Mouse (Mus musculus) kidney, embryonic 14.5 days (tissue): ENCODE results near the gene Ccdc96. TPM values are rescaled to one million over a fixed set of nuclear protein-coding genes. Genes with fewer than 3 reads are reported as not detected.

Source experiments
- ATAC-seq: fragments of 200-750 bp; cut with Nextera tagmentation; 2 replicates; pipeline ENCODE4 v1.8.0; 2017; ENCODE audit warnings: moderate number of reproducible peaks, mild to moderate bottlenecking, moderate TSS enrichment, moderate library complexity; ENCODE audit not compliant: low FRiP score, low TSS enrichment
- H3K27ac ChIP-seq: fragments of 300-500 bp; sonication (generic); 2 replicates; pipeline ENCODE4 v1.5.1; 2014; ENCODE audit warnings: low read depth, mild to moderate bottlenecking, low read length, moderate library complexity, mixed read lengths
- H3K27me3 ChIP-seq: fragments of 300-500 bp; sonication (generic); 2 replicates; pipeline ENCODE4 v1.6.1; 2014; ENCODE audit warnings: mild to moderate bottlenecking, low read length; ENCODE audit not compliant: control insufficient read depth, insufficient read depth
- H3K36me3 ChIP-seq: fragments of 300-500 bp; sonication (generic); 2 replicates; pipeline ENCODE4 v1.6.1; 2014; ENCODE audit warnings: low read length, mixed read lengths; ENCODE audit not compliant: control insufficient read depth, insufficient read depth
- H3K4me1 ChIP-seq: fragments of 300-500 bp; sonication (generic); 2 replicates; pipeline ENCODE4 v1.6.1; 2014; ENCODE audit warnings: low read length, mixed read lengths; ENCODE audit not compliant: control insufficient read depth, insufficient read depth
- H3K4me2 ChIP-seq: fragments of 300-500 bp; sonication (generic); replicated peaks from 2 replicates; pipeline ENCODE4 v1.6.1; 2014; ENCODE audit warnings: low read depth, mild to moderate bottlenecking, low read length
- H3K4me3 ChIP-seq: fragments of 300-500 bp; sonication (generic); 2 replicates; pipeline ENCODE4 v1.5.1; 2014; ENCODE audit warnings: mild to moderate bottlenecking, low read length
- H3K9ac ChIP-seq: fragments of 300-500 bp; sonication (generic); 2 replicates; pipeline ENCODE4 v1.6.1; 2014; ENCODE audit warnings: low read depth, mild to moderate bottlenecking, low read length, moderate library complexity
- H3K9me3 ChIP-seq: fragments of 300-500 bp; sonication (generic); 2 replicates; pipeline ENCODE4 v1.6.1; 2016; ENCODE audit warnings: low read length; ENCODE audit not compliant: control insufficient read depth
- WGBS: fragments of 180-500 bp; shearing (Covaris S2); extraction: QIAGEN DNeasy Blood & Tissue Kit; methylation state at CpG from one replicate; pipeline ENCODE4 v1.1.7; 2014; 5-methylcytosine and 5-hydroxymethylcytosine counted together
- polyA plus RNA-seq: library from polyadenylated mRNA; unstranded; fragments of >200 nt; fragmentation: Nextera tagmentation; extraction: Ambion mirVana; gene quantifications from 2 replicates; pipeline ENCODE4 v1.2.1, GENCODE M21; 2014

The Ccdc96 gene
- polyA plus RNA-seq, 1 experiment from 2014 or later = 0.58 TPM

DNA sequence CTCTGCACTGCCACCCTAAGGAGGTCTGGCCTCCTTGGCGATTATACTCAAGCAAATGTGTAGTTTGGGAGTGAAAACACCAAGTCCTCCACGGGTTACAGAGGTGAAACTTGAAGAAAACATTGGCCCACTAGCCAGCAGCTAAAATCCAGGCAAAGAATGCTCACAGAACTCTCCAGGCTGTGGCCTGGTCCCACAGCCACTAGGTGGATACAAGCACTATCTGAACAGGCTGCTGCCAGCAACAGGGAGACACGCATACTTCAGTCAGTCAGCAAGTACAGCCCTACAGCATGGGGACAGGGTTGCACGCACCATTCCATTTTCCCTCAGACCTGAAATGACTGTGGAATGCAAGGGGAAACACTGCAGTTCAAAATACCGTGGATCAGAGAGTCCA, 41.9 kb downstream of the Ccdc96 start:
- peaks cover 28% of the 10 kb centered on the region for H3K36me3 ChIP-seq
- 77% methylated on average over 5 of the region's 5 CpGs for WGBS
- ATAC-seq = no peak
- H3K27me3 ChIP-seq = no peaks in the 10 kb centered on the region
- H3K9me3 ChIP-seq = no peaks in the 10 kb centered on the region
- H3K9ac ChIP-seq = no peak overlapping the region
- no peak overlapping the region for H3K4me3 ChIP-seq
- H3K4me1 ChIP-seq = peaks cover 19% of the 10 kb centered on the region
- no peak overlapping the region for H3K27ac ChIP-seq
- no peak overlapping the region for H3K4me2 ChIP-seq

DNA sequence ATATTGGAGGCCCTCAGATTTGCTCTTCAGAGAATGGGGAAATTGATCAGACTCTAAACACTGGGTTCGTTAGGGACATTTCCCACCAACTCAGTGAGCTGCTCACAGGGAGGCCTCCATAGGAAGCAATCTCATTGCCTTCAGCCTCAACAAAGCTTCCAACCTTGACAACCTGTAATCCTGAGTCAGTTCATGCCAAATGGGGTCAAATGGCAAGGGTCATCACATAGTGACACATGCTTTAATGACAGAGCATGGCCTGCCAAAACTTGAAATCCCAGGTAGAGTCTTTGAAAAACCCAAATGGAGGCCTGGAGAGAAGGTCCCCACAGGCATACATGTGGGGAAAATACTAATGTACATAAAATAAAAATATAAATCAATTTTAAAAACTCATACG, 42.5 kb downstream of the Ccdc96 start:
- H3K27ac ChIP-seq = no peak overlapping the region
- H3K9ac ChIP-seq = no peak overlapping the region
- no peaks in the 10 kb centered on the region for H3K9me3 ChIP-seq
- no peak for ATAC-seq
- H3K27me3 ChIP-seq = no peaks in the 10 kb centered on the region
- no peak overlapping the region for H3K4me2 ChIP-seq
- H3K36me3 ChIP-seq = peaks cover 22% of the 10 kb centered on the region
- H3K4me3 ChIP-seq = no peak overlapping the region
- peaks cover 23% of the 10 kb centered on the region for H3K4me1 ChIP-seq
- WGBS = 77% methylated on average over 2 of the region's 2 CpGs

DNA sequence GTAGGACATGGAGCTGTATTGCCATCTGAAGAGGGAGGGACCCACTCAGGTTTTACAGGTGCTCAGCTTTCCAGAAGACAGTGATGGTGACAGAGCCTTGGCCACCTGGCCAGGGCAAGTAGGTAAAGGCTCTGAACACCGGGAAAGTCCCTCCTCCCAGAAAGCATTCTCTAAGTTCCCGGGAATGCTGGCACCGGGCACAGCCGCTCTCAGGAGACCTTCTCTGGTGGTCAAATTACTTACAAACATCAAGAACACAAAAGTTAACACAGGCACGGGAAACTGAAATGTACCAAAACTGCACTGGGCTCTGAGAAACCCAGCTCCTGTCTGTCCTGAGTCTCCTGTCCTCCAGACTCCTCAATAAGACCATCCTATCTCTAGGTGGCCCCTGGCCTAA, 45.3 kb downstream of the Ccdc96 start:
- Histone ChIP-seq H3K4me1 (peaks cover 28% of the 10 kb centered on the region), H3K27ac (peak overlapping the region; percentile 53), H3K4me3 (peak overlapping the region; percentile 71), H3K4me2 (peak overlapping the region; percentile 84), H3K9ac (peak overlapping the region; percentile 69), H3K9me3 (no peaks in the 10 kb centered on the region), H3K27me3 (no peaks in the 10 kb centered on the region), H3K36me3 (peaks cover 9% of the 10 kb centered on the region; the same call in 1 of the 2 replicates)
- ATAC-seq = no peak
- 0% methylated on average over 5 of the region's 5 CpGs for WGBS

DNA sequence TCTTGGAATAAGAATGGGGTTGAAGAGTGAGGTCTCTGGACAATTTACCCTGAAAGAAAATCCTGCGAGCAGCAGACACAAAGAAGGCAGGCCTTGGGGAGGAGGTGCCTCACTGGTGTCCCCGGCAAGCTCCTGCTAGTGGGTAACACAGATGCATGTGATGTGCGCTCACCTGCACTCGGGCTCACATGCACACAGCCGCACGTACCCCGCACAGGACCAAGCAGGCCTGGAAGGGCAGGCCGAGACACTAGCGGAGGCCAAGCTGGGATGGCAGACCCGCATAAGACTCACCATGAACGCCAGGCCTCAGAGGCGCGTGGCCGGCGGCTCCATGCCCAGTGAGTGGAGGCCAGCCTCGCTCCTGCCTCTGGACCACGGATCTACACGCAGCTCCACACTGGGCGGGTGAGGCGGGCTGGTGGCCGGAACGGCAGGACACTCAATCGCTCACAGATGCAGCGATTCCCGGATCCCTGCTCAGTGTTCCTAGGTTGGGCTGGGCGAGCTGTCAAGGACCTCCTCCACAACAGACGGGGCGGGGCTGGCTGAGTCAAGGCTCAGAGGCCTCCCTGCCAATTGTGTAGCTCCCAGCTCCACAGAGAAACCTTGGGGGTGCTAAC, 45.9 kb downstream of the Ccdc96 start:
- H3K27ac ChIP-seq = peak overlapping the region; percentile 53
- WGBS = under 1% methylated on average over 28 of the region's 28 CpGs
- no peaks in the 10 kb centered on the region for H3K27me3 ChIP-seq
- H3K4me2 ChIP-seq = peak overlapping the region; percentile 84
- peaks cover 9% of the 10 kb centered on the region; the same call in 1 of the 2 replicates for H3K36me3 ChIP-seq
- H3K4me1 ChIP-seq = peaks cover 28% of the 10 kb centered on the region
- peak; percentile 95 for ATAC-seq
- peak overlapping the region; percentile 71 for H3K4me3 ChIP-seq
- no peaks in the 10 kb centered on the region for H3K9me3 ChIP-seq
- peak overlapping the region; percentile 69 for H3K9ac ChIP-seq

DNA sequence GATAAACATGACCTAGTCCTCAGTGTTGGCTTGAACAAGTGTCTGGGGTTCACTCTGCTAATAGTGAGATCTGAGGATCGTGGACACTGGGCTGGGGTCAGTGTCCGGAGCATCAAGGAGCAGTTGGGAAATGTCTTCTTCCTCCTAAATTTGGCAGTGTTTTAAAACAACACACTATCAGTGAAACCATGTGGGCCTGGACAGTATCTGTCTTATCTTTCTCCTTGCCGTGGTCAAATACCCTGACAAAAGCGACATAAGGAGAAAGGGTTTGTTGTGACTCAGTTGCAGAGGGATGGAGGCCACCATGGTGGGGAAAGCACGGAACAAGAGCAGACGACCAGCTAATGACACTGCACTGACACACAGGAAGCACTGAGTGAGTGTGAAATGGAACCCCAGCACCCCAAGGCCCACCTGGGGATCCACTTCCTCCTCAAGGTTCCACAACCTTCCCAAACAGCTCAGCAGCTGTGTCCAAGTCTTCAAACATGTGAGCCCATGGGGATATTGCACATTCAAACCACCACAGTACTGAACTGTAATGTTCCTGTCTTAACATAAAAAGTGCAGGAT, 50.2 kb downstream of the Ccdc96 start:
- H3K27ac ChIP-seq = no peak overlapping the region
- peaks cover 16% of the 10 kb centered on the region for H3K4me1 ChIP-seq
- H3K27me3 ChIP-seq = no peaks in the 10 kb centered on the region
- WGBS = 80% methylated on average over 6 of the region's 6 CpGs
- no peaks in the 10 kb centered on the region for H3K9me3 ChIP-seq
- H3K4me2 ChIP-seq = no peak overlapping the region
- no peak overlapping the region for H3K9ac ChIP-seq
- no peak for ATAC-seq
- H3K4me3 ChIP-seq = no peak overlapping the region
- H3K36me3 ChIP-seq = peaks cover 3% of the 10 kb centered on the region; the same call in 1 of the 2 replicates

DNA sequence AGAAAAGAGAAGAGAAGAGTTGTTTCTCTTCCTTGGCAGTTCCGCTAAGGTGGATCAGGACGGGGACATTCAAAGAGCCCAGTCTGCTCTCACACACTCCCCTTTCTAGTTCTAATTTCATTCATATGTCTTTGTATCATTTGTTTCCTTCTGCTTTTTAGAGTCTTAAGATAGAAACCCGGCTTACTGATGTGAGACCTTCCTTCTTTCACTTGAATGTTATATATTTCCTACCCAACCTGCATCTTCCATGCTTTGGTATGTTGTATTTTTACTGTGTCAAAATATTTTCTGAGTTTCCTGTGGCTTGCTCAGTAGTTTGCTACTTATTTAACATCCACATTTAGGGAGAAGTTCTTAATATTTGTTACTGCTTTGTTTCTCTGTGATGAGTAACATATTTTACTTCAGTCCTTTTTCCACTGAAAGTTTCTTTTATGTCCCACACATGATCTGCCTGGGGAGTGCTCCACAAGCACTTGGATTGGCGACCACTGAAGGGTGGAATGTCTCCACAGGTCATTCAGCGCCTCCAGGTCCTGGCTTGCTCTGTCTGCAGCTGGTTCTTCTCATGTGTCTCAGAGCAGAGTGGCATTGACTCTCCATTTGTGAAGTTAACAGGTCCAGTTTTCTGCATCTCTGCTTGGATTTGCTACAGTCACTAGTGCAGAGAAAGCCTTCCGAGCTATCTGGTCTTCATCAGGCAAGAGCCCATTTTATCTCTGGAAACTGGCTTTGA, 51.2 kb downstream of the Ccdc96 start:
- Histone ChIP-seq H3K4me3 (no peak overlapping the region), H3K9me3 (no peaks in the 10 kb centered on the region), H3K27me3 (no peaks in the 10 kb centered on the region), H3K9ac (no peak overlapping the region), H3K27ac (no peak overlapping the region), H3K4me2 (no peak overlapping the region), H3K4me1 (peaks cover 13% of the 10 kb centered on the region), H3K36me3 (peaks cover 4% of the 10 kb centered on the region; the same call in 1 of the 2 replicates)
- peak; percentile 76 for ATAC-seq
- 51% methylated on average over 6 of the region's 6 CpGs for WGBS

DNA sequence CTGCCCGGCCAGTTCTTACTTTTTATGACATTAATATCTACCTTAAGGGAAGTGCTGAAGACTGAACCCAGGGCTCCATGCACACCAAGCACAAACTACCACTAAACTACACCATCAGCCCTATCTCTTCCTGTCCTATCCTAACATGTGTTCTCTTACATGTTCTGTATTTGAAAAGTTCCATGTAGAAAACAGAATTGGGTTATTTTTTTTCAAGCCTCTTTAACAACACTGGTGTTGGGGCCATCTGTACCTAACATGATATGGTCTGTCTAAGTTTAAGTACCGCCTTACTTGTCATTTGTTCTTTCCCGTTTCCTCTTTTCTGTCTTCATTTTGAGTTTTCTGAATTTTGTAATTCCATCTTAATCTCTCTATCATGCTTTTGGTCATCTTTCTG, 52.0 kb downstream of the Ccdc96 start:
- ATAC-seq = no peak
- 91% methylated on average over 3 of the region's 3 CpGs for WGBS
- Histone ChIP-seq H3K27ac (no peak overlapping the region), H3K9ac (no peak overlapping the region), H3K36me3 (peaks cover 4% of the 10 kb centered on the region; the same call in 1 of the 2 replicates), H3K4me2 (no peak overlapping the region), H3K27me3 (no peaks in the 10 kb centered on the region), H3K9me3 (no peaks in the 10 kb centered on the region), H3K4me1 (peaks cover 11% of the 10 kb centered on the region), H3K4me3 (no peak overlapping the region)
